Mouse (Mus musculus): ENCODE results near the gene Apeh. TPM values are rescaled to one million over a fixed set of nuclear protein-coding genes. Genes with fewer than 3 reads are reported as not detected.
A peak's percentile ranks its signal among the peaks of the same experiment; 100 is the strongest.

Gene Apeh
- polyA plus RNA-seq, 1 experiment from 2014 or later: 195 TPM

- peak overlapping the region; percentile 9; the same call in 1 of the 2 replicates for H3K27ac ChIP-seq
- H3K4me1 ChIP-seq (replicated peaks): peaks cover 60% of the 10 kb centered on the region
- no peaks in the 10 kb centered on the region for H3K27me3 ChIP-seq
- DNase-seq (no peak), ATAC-seq (ENCODE audit: low read depth) (no peak)
- peaks cover 89% of the 10 kb centered on the region for H3K36me3 ChIP-seq
- H3K4me3 ChIP-seq (replicated peaks): no peak overlapping the region
- no peak overlapping the region for H3K4me2 ChIP-seq
- no peak overlapping the region for H3K9ac ChIP-seq
- 74% methylated on average over 7 of the region's 7 CpGs for whole genome bisulfite sequencing (ENCODE audit: insufficient replicate concordance)
- H3K9me3 ChIP-seq (replicated peaks): no peaks in the 10 kb centered on the region
Observed at GRCm38 (mm10) chr9:108073141-108073930, 21.1 kb downstream of the Apeh start.

DNA sequence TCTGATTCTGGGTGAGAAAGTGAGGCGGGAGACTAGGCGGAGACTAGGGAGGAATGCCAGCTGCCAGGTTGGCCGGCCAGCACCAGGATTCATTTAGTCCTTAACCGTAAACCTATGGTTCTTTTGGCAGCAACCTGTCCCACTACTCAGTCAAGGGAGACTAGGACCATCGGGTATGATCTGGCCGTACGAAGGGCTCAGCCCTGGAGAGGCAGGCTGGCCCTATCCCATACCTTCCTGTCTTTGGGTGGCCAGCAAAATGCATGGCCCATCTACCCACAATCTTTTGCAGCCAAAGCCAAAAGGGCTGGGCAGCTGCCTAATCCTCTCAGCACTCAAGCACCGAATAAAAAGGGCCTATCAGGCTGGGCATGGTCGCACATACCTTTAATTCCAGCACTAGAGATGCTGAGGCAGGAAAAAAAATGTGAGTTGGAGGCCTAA lies 21.9 kb downstream of the Apeh start:
- Histone ChIP-seq H3K27ac (no peak overlapping the region), H3K4me1 (replicated peaks) (peaks cover 59% of the 10 kb centered on the region), H3K4me3 (replicated peaks) (no peak overlapping the region), H3K9me3 (replicated peaks) (no peaks in the 10 kb centered on the region), H3K36me3 (peaks cover 95% of the 10 kb centered on the region), H3K4me2 (no peak overlapping the region), H3K27me3 (no peaks in the 10 kb centered on the region), H3K9ac (no peak overlapping the region; the same call in 1 of the 2 replicates)
- no peak for ATAC-seq (ENCODE audit: low read depth)
- WGBS (ENCODE audit: insufficient replicate concordance): 83% methylated on average over 9 of the region's 9 CpGs
- DNase-seq: no peak

DNA sequence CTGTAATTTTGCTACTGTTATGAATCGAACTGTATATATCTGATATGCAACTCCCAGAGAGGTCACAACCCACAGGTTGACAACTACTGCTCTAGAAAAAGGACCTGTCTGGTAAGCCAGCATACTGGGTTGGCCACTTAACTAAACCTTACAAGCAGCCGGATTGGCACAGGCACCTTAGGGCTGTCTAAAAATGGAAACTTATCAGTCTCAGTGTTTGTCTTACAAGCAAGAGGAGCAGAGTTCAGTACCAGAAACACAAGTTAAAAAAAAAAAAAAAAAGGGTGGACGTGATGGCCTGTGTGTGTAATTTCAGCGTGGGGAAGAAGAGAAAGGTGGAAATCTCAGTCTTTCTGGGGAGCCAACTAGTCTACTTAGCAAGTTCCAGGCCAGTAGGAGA lies 22.6 kb downstream of the Apeh start:
- DNase-seq: no peak
- WGBS (ENCODE audit: insufficient replicate concordance): 79% methylated on average over 4 of the region's 4 CpGs
- no peaks in the 10 kb centered on the region for H3K27me3 ChIP-seq
- no peak overlapping the region for H3K4me2 ChIP-seq
- H3K36me3 ChIP-seq: peaks cover 95% of the 10 kb centered on the region
- H3K9ac ChIP-seq: no peak overlapping the region
- no peak overlapping the region for H3K27ac ChIP-seq
- no peak for ATAC-seq (ENCODE audit: low read depth)
- H3K9me3 ChIP-seq (replicated peaks): no peaks in the 10 kb centered on the region
- H3K4me3 ChIP-seq (replicated peaks): no peak overlapping the region
- peaks cover 53% of the 10 kb centered on the region for H3K4me1 ChIP-seq (replicated peaks)

- no peak for DNase-seq
- Histone ChIP-seq H3K9me3 (replicated peaks) (no peaks in the 10 kb centered on the region), H3K27ac (0 out of 2 replicates have a peak overlapping the region, but pooled peaks have one; percentile 13), H3K27me3 (no peaks in the 10 kb centered on the region), H3K4me2 (no peak overlapping the region), H3K4me1 (replicated peaks) (peaks cover 36% of the 10 kb centered on the region), H3K36me3 (peaks cover 99% of the 10 kb centered on the region), H3K4me3 (replicated peaks) (no peak overlapping the region), H3K9ac (no peak overlapping the region)
- ATAC-seq (ENCODE audit: low read depth): no peak
- 91% methylated on average over 7 of the region's 7 CpGs for WGBS (ENCODE audit: insufficient replicate concordance)
Observed at GRCm38 (mm10) chr9:108069529-108069928, 24.9 kb downstream of the Apeh start.

DNA sequence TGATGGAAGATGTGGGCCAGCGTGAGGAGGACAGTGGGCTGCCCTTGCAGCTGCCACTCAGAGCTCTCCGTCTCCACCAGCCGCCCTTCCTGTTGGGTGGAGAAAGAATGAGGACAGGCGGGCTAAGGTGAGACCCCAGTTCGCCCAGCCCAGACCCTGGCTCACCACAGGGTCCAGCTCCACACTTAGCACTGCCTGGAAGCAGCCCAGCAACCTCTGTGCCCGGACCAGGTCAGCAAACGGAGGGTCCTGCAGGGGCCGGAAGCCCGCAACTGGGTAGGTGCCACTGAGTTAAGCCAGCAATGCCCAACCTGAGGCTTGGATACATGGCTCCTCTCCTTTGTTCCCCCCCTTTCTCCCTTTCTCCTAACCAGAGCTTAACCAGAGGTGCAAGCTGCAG lies 25.4 kb downstream of the Apeh start:
- Histone ChIP-seq H3K4me1 (replicated peaks) (peaks cover 35% of the 10 kb centered on the region), H3K27me3 (no peaks in the 10 kb centered on the region), H3K4me3 (replicated peaks) (no peak overlapping the region), H3K4me2 (no peak overlapping the region), H3K36me3 (peaks cover 99% of the 10 kb centered on the region), H3K9me3 (replicated peaks) (no peaks in the 10 kb centered on the region), H3K9ac (no peak overlapping the region), H3K27ac (no peak overlapping the region)
- 86% methylated on average over 9 of the region's 9 CpGs for WGBS (ENCODE audit: insufficient replicate concordance)
- no peak for DNase-seq
- ATAC-seq (ENCODE audit: low read depth): no peak

DNA sequence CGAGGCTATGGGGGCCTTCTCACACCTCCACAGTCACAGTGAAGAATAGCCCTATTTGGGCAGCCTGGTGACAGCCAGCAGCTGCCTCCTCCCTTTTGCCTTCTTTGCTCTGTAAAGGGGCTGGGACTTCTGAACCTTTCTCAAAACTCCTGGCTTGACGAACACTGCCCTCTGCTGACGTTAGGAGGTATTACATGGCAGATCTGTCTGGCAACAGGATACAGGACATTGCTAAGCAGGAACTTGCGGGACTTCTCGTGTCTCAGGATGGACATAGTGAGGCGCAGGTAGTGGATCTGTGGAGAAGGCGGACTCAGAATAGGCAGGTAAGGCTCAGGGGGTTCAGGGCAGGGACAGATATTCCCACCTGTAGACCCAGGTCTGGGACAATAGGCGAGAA lies 26.5 kb downstream of the Apeh start:
- H3K4me1 ChIP-seq (replicated peaks): peaks cover 36% of the 10 kb centered on the region
- H3K4me3 ChIP-seq (replicated peaks): no peak overlapping the region
- DNase-seq: peak; percentile 78
- H3K27me3 ChIP-seq: no peaks in the 10 kb centered on the region
- 19% methylated on average over 8 of the region's 8 CpGs for WGBS (ENCODE audit: insufficient replicate concordance)
- peak overlapping the region; percentile 16; the same call in 1 of the 2 replicates for H3K9ac ChIP-seq
- peaks cover 99% of the 10 kb centered on the region for H3K36me3 ChIP-seq
- peak overlapping the region; percentile 32; the same call in 1 of the 2 replicates for H3K27ac ChIP-seq
- no peak overlapping the region for H3K4me2 ChIP-seq
- peak; percentile 29 for ATAC-seq (ENCODE audit: low read depth)
- no peaks in the 10 kb centered on the region for H3K9me3 ChIP-seq (replicated peaks)

DNA sequence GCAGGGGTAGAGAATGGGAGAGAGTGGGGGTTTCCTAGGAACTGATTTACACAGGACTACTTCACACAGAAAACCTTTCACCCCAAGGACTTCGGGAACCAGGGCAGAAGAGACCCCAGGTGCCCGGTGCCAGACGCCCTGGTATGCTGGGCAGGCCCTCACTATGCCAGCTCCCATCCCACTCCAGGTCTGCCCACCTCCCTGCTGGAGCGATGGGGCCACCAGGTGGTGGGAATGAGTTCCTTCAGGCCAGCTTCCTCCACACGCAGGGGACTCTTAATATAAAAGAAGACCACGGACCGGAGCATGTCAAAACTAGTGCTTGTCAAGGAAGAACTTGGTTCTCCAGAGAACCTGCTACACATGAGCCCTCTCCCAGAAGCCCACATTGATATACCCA lies 27.2 kb downstream of the Apeh start:
- no peak overlapping the region for H3K4me2 ChIP-seq
- no peak for DNase-seq
- peaks cover 100% of the 10 kb centered on the region for H3K36me3 ChIP-seq
- peaks cover 35% of the 10 kb centered on the region for H3K4me1 ChIP-seq (replicated peaks)
- 90% methylated on average over 7 of the region's 7 CpGs for WGBS (ENCODE audit: insufficient replicate concordance)
- no peaks in the 10 kb centered on the region for H3K9me3 ChIP-seq (replicated peaks)
- H3K4me3 ChIP-seq (replicated peaks): no peak overlapping the region
- H3K27me3 ChIP-seq: no peaks in the 10 kb centered on the region
- H3K27ac ChIP-seq: no peak overlapping the region
- no peak overlapping the region for H3K9ac ChIP-seq
- no peak for ATAC-seq (ENCODE audit: low read depth)

DNA sequence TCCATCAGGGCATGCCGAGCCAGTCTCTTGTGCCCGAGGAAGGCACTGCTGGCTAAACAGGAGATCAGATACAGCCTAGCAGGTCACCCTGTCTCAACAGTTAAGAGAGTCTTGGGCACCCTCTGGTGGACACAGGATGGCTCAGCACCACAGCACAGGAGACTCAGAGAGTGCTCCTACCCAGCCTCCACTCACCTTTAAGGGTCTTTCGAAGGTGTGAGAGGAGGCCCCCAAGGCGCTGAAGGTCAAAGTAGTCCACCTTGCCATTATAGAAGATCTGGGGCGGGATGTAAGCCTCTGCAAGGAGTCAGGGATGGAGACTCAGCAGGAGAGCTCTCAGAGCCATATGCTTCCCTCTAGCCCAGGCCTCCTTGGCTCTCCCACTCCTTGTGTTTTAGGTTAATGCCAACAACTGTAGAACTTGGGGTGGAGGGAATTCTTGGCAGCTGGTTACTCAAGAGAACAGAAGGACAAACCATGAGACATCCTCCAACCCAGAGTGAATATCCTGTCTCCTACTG lies 28.9 kb downstream of the Apeh start:
- Histone ChIP-seq H3K4me3 (replicated peaks) (no peak overlapping the region), H3K4me1 (replicated peaks) (peaks cover 43% of the 10 kb centered on the region), H3K27me3 (no peaks in the 10 kb centered on the region), H3K36me3 (peaks cover 100% of the 10 kb centered on the region), H3K9ac (no peak overlapping the region), H3K4me2 (no peak overlapping the region), H3K9me3 (replicated peaks) (no peaks in the 10 kb centered on the region), H3K27ac (no peak overlapping the region)
- WGBS (ENCODE audit: insufficient replicate concordance): 40% methylated on average over 5 of the region's 5 CpGs
- peak; percentile 58 for DNase-seq
- peak; percentile 64 for ATAC-seq (ENCODE audit: low read depth)

GRCm38 (mm10) chr9:108063361-108063760 lies 31.0 kb downstream of the Apeh start:
- no peak overlapping the region for H3K4me2 ChIP-seq
- H3K27ac ChIP-seq: no peak overlapping the region
- 75% methylated on average over 12 of the region's 12 CpGs for WGBS (ENCODE audit: insufficient replicate concordance)
- ATAC-seq (ENCODE audit: low read depth): no peak
- H3K36me3 ChIP-seq: peaks cover 100% of the 10 kb centered on the region
- peaks cover 47% of the 10 kb centered on the region for H3K4me1 ChIP-seq (replicated peaks)
- no peak overlapping the region for H3K4me3 ChIP-seq (replicated peaks)
- no peak overlapping the region for H3K9ac ChIP-seq
- no peaks in the 10 kb centered on the region for H3K9me3 ChIP-seq (replicated peaks)
- no peaks in the 10 kb centered on the region for H3K27me3 ChIP-seq
- DNase-seq: no peak

- Histone ChIP-seq H3K4me1 (replicated peaks) (peaks cover 38% of the 10 kb centered on the region), H3K4me3 (replicated peaks) (no peak overlapping the region), H3K27ac (no peak overlapping the region), H3K9me3 (replicated peaks) (no peaks in the 10 kb centered on the region), H3K36me3 (peaks cover 100% of the 10 kb centered on the region), H3K27me3 (no peaks in the 10 kb centered on the region), H3K4me2 (no peak overlapping the region), H3K9ac (no peak overlapping the region)
- DNase-seq (no peak), ATAC-seq (ENCODE audit: low read depth) (no peak)
- WGBS (ENCODE audit: insufficient replicate concordance): 82% methylated on average over 3 of the region's 3 CpGs
Observed at GRCm38 (mm10) chr9:108062142-108062541, 32.3 kb downstream of the Apeh start.

- H3K27me3 ChIP-seq: no peaks in the 10 kb centered on the region
- peaks cover 49% of the 10 kb centered on the region for H3K4me1 ChIP-seq (replicated peaks)
- no peak overlapping the region for H3K27ac ChIP-seq
- no peak overlapping the region for H3K4me3 ChIP-seq (replicated peaks)
- WGBS (ENCODE audit: insufficient replicate concordance): 95% methylated on average over 9 of the region's 9 CpGs
- H3K4me2 ChIP-seq: no peak overlapping the region
- H3K36me3 ChIP-seq: peaks cover 100% of the 10 kb centered on the region
- no peak overlapping the region for H3K9ac ChIP-seq
- no peaks in the 10 kb centered on the region for H3K9me3 ChIP-seq (replicated peaks)
- no peak for DNase-seq
- ATAC-seq (ENCODE audit: low read depth): no peak
Observed at GRCm38 (mm10) chr9:108058291-108058690, 36.1 kb downstream of the Apeh start.

DNA sequence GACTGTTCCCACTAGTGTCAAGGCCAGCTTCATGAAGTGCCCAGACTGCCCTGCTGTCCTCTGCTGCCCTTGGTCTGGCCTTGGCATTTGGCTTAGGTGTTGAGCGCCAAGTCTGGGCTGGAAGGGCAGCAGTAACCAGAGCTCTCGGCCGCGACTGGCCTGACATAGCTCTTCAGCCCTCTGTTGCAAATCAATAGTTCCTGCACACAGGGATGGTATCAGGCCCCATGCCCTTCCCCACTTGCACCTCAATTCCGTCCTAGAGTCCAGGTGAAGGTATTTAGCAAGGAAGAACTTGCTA lies 37.2 kb downstream of the Apeh start:
- no peaks in the 10 kb centered on the region for H3K27me3 ChIP-seq
- WGBS (ENCODE audit: insufficient replicate concordance): 88% methylated on average over 5 of the region's 5 CpGs
- no peaks in the 10 kb centered on the region for H3K9me3 ChIP-seq (replicated peaks)
- H3K9ac ChIP-seq: no peak overlapping the region
- peaks cover 95% of the 10 kb centered on the region for H3K36me3 ChIP-seq
- no peak overlapping the region for H3K4me3 ChIP-seq (replicated peaks)
- H3K4me1 ChIP-seq (replicated peaks): peaks cover 52% of the 10 kb centered on the region
- no peak overlapping the region for H3K27ac ChIP-seq
- no peak overlapping the region for H3K4me2 ChIP-seq
- no peak for DNase-seq
- no peak for ATAC-seq (ENCODE audit: low read depth)
